Mouse (Mus musculus): Measurements from ENCODE around the gene Chchd6. TPM values are rescaled to one million over a fixed set of nuclear protein-coding genes. Genes with fewer than 3 reads are reported as not detected.

Gene Chchd6
- polyA plus RNA-seq, 1 experiment from 2014 or later: 176 TPM

DNA sequence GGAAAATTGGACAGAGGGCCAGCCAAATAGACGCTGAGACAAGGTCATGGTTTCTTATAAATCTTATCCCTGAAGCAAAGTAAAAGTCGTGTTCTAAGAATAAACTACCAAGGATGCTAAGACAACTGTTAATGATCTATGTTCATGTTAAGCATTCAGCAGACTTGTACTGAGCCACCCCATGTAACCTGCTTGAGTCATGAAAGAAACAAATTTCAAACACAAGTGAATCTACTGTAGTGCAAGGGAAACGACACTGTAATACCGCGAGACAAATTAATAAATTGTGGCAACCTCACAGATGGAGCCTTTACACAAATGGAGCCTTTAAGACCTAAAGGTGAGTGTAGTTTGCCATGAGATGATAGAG lies 310 bp upstream of the Chchd6 start:
- H3K4me3 ChIP-seq (replicated peaks; ENCODE audit: low read length): peak overlapping the region; percentile 81
- no peak overlapping the region for H3K9ac ChIP-seq
- peak overlapping the region; percentile 92 for H3K4me2 ChIP-seq (replicated peaks)
- 26% methylated on average over 5 of the region's 5 CpGs for WGBS
- H3K9me3 ChIP-seq (ENCODE audit: control insufficient read depth, low read length): peaks cover 6% of the 10 kb centered on the region; the same call in 1 of the 2 replicates
- no peak for DNase-seq (ENCODE audit: low spot score)
- H3K4me1 ChIP-seq (replicated peaks; ENCODE audit: control insufficient read depth, insufficient read depth, low read length): peaks cover 13% of the 10 kb centered on the region
- H3K36me3 ChIP-seq (replicated peaks; ENCODE audit: control insufficient read depth, insufficient read depth): no peaks in the 10 kb centered on the region
- H3K27ac ChIP-seq: no peak overlapping the region
- peak; percentile 36 for ATAC-seq (ENCODE audit: low FRiP score)
- H3K27me3 ChIP-seq (ENCODE audit: control insufficient read depth, insufficient read depth, low read length): no peaks in the 10 kb centered on the region

DNA sequence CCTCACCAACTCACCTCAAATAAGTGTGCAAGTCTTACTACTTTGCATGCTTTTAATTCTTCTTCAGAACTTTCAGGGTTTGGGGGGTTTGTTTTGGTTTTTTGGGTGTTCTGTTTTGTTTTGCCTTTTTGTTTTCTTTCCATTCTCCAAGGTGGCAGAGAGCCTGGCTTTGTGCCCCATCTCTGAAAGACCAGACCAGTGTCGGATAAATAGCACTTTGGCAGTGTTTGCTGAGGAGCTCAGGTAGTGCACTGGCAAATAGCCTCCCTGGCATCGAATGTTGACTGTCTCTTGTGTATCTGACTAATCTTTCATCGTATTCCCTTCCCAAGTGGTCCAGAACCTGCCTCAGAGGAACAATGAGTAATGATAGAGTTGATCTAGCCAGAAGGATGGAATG lies 3.4 kb downstream of the Chchd6 start:
- no peak for ATAC-seq (ENCODE audit: low FRiP score)
- WGBS: 74% methylated on average over 3 of the region's 3 CpGs
- no peak for DNase-seq (ENCODE audit: low spot score)
- Histone ChIP-seq H3K27me3 (ENCODE audit: control insufficient read depth, insufficient read depth, low read length) (no peaks in the 10 kb centered on the region), H3K9ac (no peak overlapping the region), H3K4me2 (replicated peaks) (no peak overlapping the region), H3K4me3 (replicated peaks; ENCODE audit: low read length) (no peak overlapping the region), H3K27ac (no peak overlapping the region), H3K36me3 (replicated peaks; ENCODE audit: control insufficient read depth, insufficient read depth) (no peaks in the 10 kb centered on the region), H3K4me1 (replicated peaks; ENCODE audit: control insufficient read depth, insufficient read depth, low read length) (peaks cover 13% of the 10 kb centered on the region), H3K9me3 (ENCODE audit: control insufficient read depth, low read length) (no peaks in the 10 kb centered on the region)

DNA sequence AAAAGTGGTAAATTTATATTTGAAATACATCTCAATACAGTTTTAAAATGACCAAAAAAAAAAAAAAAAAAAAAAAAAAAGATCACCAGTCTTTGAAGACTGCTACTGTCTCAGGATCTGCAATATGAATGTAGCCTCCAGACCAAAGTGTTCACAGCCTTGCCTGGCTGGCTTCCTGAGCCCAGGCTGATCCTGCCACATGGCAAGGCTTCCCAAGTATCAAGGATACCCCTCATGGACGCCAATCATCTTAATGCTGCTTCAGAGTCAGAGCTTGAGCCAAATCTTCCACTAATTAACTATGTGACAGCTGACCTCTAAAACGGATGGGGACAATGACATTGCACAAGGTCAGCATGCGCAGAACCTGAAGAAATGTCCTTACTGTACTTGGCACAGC lies 3.9 kb downstream of the Chchd6 start:
- Histone ChIP-seq H3K36me3 (replicated peaks; ENCODE audit: control insufficient read depth, insufficient read depth) (no peaks in the 10 kb centered on the region), H3K9me3 (ENCODE audit: control insufficient read depth, low read length) (no peaks in the 10 kb centered on the region), H3K9ac (no peak overlapping the region), H3K27ac (no peak overlapping the region), H3K4me2 (replicated peaks) (no peak overlapping the region), H3K27me3 (ENCODE audit: control insufficient read depth, insufficient read depth, low read length) (no peaks in the 10 kb centered on the region), H3K4me1 (replicated peaks; ENCODE audit: control insufficient read depth, insufficient read depth, low read length) (peaks cover 13% of the 10 kb centered on the region), H3K4me3 (replicated peaks; ENCODE audit: low read length) (no peak overlapping the region)
- 86% methylated on average over 3 of the region's 3 CpGs for WGBS
- DNase-seq (ENCODE audit: low spot score): no peak
- no peak for ATAC-seq (ENCODE audit: low FRiP score)

DNA sequence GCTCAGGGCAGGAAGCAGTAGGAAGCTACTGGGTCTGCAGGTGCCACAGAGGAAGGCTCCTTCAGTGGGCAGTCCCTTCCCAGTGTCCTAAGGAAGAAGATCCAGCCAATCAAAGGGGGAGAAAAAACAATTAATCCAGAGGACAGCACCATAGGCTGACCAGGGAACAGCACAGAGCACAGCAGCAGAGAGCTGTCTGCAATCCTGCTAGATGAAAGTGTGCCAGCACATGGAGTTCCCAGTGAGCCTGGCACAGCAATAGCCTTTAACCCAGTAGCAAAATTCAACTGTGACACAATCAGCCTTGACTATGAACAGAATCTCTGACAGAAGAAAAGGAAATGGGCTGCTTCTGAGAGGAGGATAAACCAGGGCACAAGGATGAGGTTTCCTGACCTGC lies 9.8 kb downstream of the Chchd6 start:
- Histone ChIP-seq H3K9ac (peak overlapping the region; percentile 2; the same call in 1 of the 2 replicates), H3K9me3 (ENCODE audit: control insufficient read depth, low read length) (no peaks in the 10 kb centered on the region), H3K27ac (0 out of 2 replicates have a peak overlapping the region, but pooled peaks have one; percentile 11), H3K27me3 (ENCODE audit: control insufficient read depth, insufficient read depth, low read length) (no peaks in the 10 kb centered on the region), H3K4me2 (replicated peaks) (no peak overlapping the region), H3K36me3 (replicated peaks; ENCODE audit: control insufficient read depth, insufficient read depth) (no peaks in the 10 kb centered on the region), H3K4me1 (replicated peaks; ENCODE audit: control insufficient read depth, insufficient read depth, low read length) (peaks cover 15% of the 10 kb centered on the region), H3K4me3 (replicated peaks; ENCODE audit: low read length) (no peak overlapping the region)
- DNase-seq (ENCODE audit: low spot score) (no peak), ATAC-seq (ENCODE audit: low FRiP score) (no peak)

DNA sequence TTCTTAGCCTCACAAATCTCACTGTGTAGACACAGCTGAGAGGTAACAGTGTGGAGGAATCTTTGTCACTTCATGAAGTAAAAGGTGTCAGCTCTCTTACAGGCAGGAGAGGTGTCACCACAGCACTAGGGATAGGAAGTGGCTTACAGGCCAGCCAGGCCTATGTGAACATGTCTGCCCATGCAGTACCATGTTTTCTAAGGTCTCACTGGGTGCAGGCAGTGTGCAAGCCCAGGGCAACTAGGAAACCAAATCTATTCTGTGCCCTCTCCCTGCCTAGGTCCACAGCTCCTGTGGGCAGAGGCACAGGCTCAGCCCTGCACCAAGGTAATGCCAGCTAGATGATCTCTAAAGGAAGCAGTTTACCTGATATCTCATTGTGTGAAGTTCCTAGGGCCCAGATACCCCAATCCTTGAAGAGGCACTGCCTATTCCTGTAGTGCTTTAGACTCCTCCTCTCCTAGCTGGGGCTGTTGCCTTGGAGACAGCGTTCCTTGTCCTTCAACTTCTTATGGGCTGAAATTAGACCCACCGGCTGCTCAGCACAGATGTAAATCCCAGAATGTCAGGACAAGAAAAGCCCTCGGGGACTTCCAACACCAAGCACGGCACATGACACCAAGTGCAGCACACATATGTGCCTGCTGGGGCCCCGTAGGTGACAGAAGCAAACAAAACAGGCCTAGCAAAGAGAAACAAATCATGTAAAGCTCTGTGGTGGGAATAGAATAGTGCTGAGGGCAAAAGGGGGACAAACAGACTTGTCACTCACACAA lies 10.6 kb downstream of the Chchd6 start:
- Histone ChIP-seq H3K27ac (0 out of 2 replicates have a peak overlapping the region, but pooled peaks have one; percentile 11), H3K36me3 (replicated peaks; ENCODE audit: control insufficient read depth, insufficient read depth) (no peaks in the 10 kb centered on the region), H3K4me1 (replicated peaks; ENCODE audit: control insufficient read depth, insufficient read depth, low read length) (peaks cover 15% of the 10 kb centered on the region), H3K4me2 (replicated peaks) (no peak overlapping the region), H3K4me3 (replicated peaks; ENCODE audit: low read length) (no peak overlapping the region), H3K9ac (no peak overlapping the region), H3K27me3 (ENCODE audit: control insufficient read depth, insufficient read depth, low read length) (no peaks in the 10 kb centered on the region), H3K9me3 (ENCODE audit: control insufficient read depth, low read length) (no peaks in the 10 kb centered on the region)
- ATAC-seq (ENCODE audit: low FRiP score) (peak; percentile 51; the same call in 1 of the 2 replicates), DNase-seq (ENCODE audit: low spot score) (no peak)
- 13% methylated on average over 5 of the region's 5 CpGs for WGBS

DNA sequence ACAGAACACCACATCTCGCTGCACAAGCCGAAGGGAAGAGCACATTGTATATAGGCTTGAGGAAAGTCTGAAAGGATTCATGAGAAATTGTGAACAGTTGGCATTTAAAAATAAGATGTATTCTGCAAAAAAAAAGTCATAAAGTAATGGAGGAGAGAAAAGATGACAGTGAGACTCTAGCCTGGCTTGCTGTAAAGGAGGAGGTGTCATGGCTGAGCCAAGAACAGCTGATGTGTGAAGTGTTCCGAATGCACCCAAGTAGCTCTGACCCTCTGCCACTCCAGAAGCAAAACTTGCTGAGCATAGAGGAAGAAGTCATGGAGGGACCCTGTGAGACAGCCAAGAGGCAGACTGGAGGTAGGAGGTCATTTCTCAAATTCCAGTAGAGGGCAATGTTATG lies 12.3 kb downstream of the Chchd6 start:
- DNase-seq (ENCODE audit: low spot score) (no peak), ATAC-seq (ENCODE audit: low FRiP score) (no peak)
- H3K4me1 ChIP-seq (replicated peaks; ENCODE audit: control insufficient read depth, insufficient read depth, low read length): peaks cover 15% of the 10 kb centered on the region
- no peak overlapping the region for H3K4me2 ChIP-seq (replicated peaks)
- no peak overlapping the region for H3K9ac ChIP-seq
- WGBS: 96% methylated on average over 3 of the region's 3 CpGs
- no peak overlapping the region for H3K4me3 ChIP-seq (replicated peaks; ENCODE audit: low read length)
- H3K27me3 ChIP-seq (ENCODE audit: control insufficient read depth, insufficient read depth, low read length): no peaks in the 10 kb centered on the region
- no peak overlapping the region for H3K27ac ChIP-seq
- no peaks in the 10 kb centered on the region for H3K9me3 ChIP-seq (ENCODE audit: control insufficient read depth, low read length)
- H3K36me3 ChIP-seq (replicated peaks; ENCODE audit: control insufficient read depth, insufficient read depth): no peaks in the 10 kb centered on the region

DNA sequence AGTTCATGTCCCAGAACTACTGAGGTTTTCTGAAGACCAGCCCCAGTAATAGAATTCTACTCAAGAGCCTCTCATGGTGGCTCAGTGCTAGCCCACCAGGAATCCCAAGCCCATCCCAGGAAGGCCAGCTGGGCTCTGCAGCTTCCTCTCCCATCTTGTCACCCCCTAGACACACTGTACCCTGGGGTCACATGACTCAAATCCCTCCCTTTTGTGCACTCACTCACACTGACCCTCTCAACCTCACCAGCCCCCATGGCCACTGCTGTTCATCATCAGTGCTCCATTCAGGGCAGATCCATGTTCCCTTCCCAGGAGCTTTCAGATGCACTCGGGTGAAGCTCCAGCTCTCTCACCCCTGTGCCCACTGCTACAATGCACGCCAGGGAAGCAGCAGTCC lies 20.8 kb downstream of the Chchd6 start:
- no peak overlapping the region for H3K9ac ChIP-seq
- no peak for ATAC-seq (ENCODE audit: low FRiP score)
- no peak for DNase-seq (ENCODE audit: low spot score)
- H3K27ac ChIP-seq: no peak overlapping the region
- H3K27me3 ChIP-seq (ENCODE audit: control insufficient read depth, insufficient read depth, low read length): no peaks in the 10 kb centered on the region
- no peaks in the 10 kb centered on the region for H3K9me3 ChIP-seq (ENCODE audit: control insufficient read depth, low read length)
- peaks cover 12% of the 10 kb centered on the region; the same call in 1 of the 2 replicates for H3K36me3 ChIP-seq (replicated peaks; ENCODE audit: control insufficient read depth, insufficient read depth)
- no peaks in the 10 kb centered on the region for H3K4me1 ChIP-seq (replicated peaks; ENCODE audit: control insufficient read depth, insufficient read depth, low read length)
- H3K4me3 ChIP-seq (replicated peaks; ENCODE audit: low read length): no peak overlapping the region
- H3K4me2 ChIP-seq (replicated peaks): no peak overlapping the region
- WGBS: 49% methylated on average over 2 of the region's 2 CpGs

DNA sequence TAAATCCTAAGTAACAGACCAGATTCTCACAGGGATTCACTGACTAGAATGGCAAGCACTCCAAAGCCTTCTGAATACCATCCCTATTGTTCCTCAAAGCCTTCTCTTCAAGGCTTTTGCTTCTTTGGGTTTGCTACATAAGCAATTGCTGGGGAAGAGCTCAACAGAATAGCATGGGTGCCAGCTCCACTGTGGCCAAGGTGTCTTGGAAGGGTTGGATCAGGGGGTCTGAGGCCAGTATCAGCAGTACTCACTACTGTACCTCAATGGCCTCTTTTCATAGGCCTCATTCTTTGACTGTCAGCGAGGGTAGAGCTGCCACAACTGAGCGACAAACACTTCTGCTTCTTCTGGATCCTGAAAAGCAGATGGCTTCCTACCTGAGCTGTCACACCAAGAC lies 21.7 kb downstream of the Chchd6 start:
- Histone ChIP-seq H3K4me2 (replicated peaks) (no peak overlapping the region), H3K9ac (no peak overlapping the region), H3K27ac (no peak overlapping the region), H3K4me3 (replicated peaks; ENCODE audit: low read length) (no peak overlapping the region), H3K9me3 (ENCODE audit: control insufficient read depth, low read length) (no peaks in the 10 kb centered on the region), H3K4me1 (replicated peaks; ENCODE audit: control insufficient read depth, insufficient read depth, low read length) (no peaks in the 10 kb centered on the region), H3K27me3 (ENCODE audit: control insufficient read depth, insufficient read depth, low read length) (no peaks in the 10 kb centered on the region), H3K36me3 (replicated peaks; ENCODE audit: control insufficient read depth, insufficient read depth) (peaks cover 17% of the 10 kb centered on the region; the same call in 1 of the 2 replicates)
- 100% methylated on average over 2 of the region's 2 CpGs for WGBS
- ATAC-seq (ENCODE audit: low FRiP score) (no peak), DNase-seq (ENCODE audit: low spot score) (no peak)

DNA sequence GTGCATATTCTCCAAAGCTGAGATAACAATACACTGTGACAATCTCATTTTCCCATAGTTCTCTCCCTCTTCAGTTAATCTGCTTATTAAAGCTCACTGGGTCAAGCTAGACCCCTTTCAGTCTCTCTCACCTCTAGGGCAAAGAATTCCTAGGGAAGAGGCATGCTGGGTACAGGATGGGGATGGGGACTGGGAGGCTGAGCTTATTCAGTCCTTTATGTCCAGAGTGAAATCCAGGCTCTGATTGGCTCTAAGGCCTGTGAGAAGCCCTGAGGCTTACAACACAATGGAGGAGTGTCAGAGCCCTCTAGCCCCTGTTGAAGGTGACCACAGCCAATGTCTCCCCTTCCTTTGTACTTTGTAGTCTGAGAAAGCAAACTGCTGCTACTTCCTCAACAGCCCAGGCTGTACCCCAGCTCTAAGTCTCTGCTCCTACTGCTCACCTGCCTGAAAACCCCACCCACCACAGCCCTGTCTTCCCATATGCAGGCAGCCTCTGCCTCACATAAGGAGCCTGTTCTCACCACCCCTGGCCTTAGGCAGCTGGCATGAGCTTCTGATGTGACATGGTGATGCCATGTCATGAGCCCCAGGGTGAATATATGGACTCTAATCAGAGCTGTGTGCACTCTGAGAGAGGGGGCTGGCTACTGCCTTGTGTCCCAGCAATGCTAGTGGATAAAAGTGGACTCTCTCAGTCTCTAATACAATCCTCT lies 22.4 kb downstream of the Chchd6 start:
- DNase-seq (ENCODE audit: low spot score) (no peak), ATAC-seq (ENCODE audit: low FRiP score) (no peak)
- Histone ChIP-seq H3K27me3 (ENCODE audit: control insufficient read depth, insufficient read depth, low read length) (no peaks in the 10 kb centered on the region), H3K27ac (no peak overlapping the region), H3K36me3 (replicated peaks; ENCODE audit: control insufficient read depth, insufficient read depth) (peaks cover 17% of the 10 kb centered on the region; the same call in 1 of the 2 replicates), H3K9me3 (ENCODE audit: control insufficient read depth, low read length) (no peaks in the 10 kb centered on the region), H3K4me2 (replicated peaks) (no peak overlapping the region), H3K9ac (no peak overlapping the region), H3K4me3 (replicated peaks; ENCODE audit: low read length) (no peak overlapping the region), H3K4me1 (replicated peaks; ENCODE audit: control insufficient read depth, insufficient read depth, low read length) (no peaks in the 10 kb centered on the region)

All from hindbrain, embryonic 14.5 days (tissue).